Mouse (Mus musculus): ENCODE data around the gene Bahcc1.

Bahcc1 gene

GRCm38 (mm10) chr11:120320156-120320555 is 87.4 kb downstream of the Bahcc1 start:
- DNase-seq: no peak

GRCm38 (mm10) chr11:120335431-120336021 is 102.8 kb downstream of the Bahcc1 start:
- no peak for DNase-seq

- DNase-seq: no peak
Measured at GRCm38 (mm10) chr11:120337447-120337846, 104.7 kb downstream of the Bahcc1 start.

GRCm38 (mm10) chr11:120338786-120339185 is 106.0 kb downstream of the Bahcc1 start:
- no peak for DNase-seq

GRCm38 (mm10) chr11:120339978-120340513 is 107.3 kb downstream of the Bahcc1 start:
- no peak for DNase-seq

- no peak for DNase-seq
Measured at GRCm38 (mm10) chr11:120341661-120342060, 108.9 kb downstream of the Bahcc1 start.
